Mouse (Mus musculus) heart, adult 2 months (tissue): ENCODE measurements at regions not wholly inside any gene's neighbourhood (a gene's known extent, or its start where the extent isn't known, plus 50 kb on each side); places are given as distances from the start of the nearest gene placed in this dataset.

Experiments
- DNase-seq, 2 experiments: peaks; one replicate each; pipeline ENCODE4 v3.0.0; 2021
- H3K27ac ChIP-seq: fragments of 200-600 bp; 2 replicates; pipeline ENCODE4 v1.8.1; 2022
- H3K27me3 ChIP-seq: fragments of 200-500 bp; 2 replicates; pipeline ENCODE4 v1.6.1; 2012; ENCODE audit warnings: mild to moderate bottlenecking, low read length, inconsistent platforms, mixed read lengths; ENCODE audit not compliant: control insufficient read depth, insufficient read depth
- H3K36me3 ChIP-seq: fragments of 200-500 bp; 2 replicates; pipeline ENCODE4 v1.6.1; 2012; ENCODE audit warnings: low read length, inconsistent platforms; ENCODE audit not compliant: control insufficient read depth, insufficient read depth
- H3K4me1 ChIP-seq: fragments of 200-500 bp; 2 replicates; pipeline ENCODE4 v1.6.1; 2011; ENCODE audit warnings: low read length; ENCODE audit not compliant: control insufficient read depth, insufficient read depth
- H3K4me3 ChIP-seq: fragments of 200-600 bp; 2 replicates; pipeline ENCODE4 v1.8.1; 2022
- H3K79me2 ChIP-seq: fragments of 200-500 bp; replicated peaks from 2 replicates; pipeline ENCODE4 v1.6.1; 2012; ENCODE audit warnings: mild to moderate bottlenecking, inconsistent platforms, low read length, moderate library complexity, mixed read lengths; ENCODE audit not compliant: control insufficient read depth, insufficient read depth
- H3K9ac ChIP-seq: fragments of 200-500 bp; 2 replicates; pipeline ENCODE4 v1.6.1; 2012; ENCODE audit warnings: low read depth, mild to moderate bottlenecking, control low read depth, inconsistent platforms, low read length, mixed read lengths
- CTCF ChIP-seq: fragments of 200-600 bp; IDR thresholded peaks from 2 replicates; pipeline ENCODE4 v1.8.1; 2022; ENCODE audit warnings: antibody characterized with exemption, mild to moderate bottlenecking, moderate library complexity
- EP300 ChIP-seq: fragments of 200-500 bp; IDR thresholded peaks from 2 replicates; pipeline ENCODE4 v1.6.1; 2011; ENCODE audit warnings: low read depth, low read length, control low read depth; ENCODE audit not compliant: insufficient read depth
- POLR2A ChIP-seq: fragments of 200-500 bp; IDR thresholded peaks from 2 replicates; pipeline ENCODE4 v1.6.1; 2011; ENCODE audit warnings: mild to moderate bottlenecking, low read depth, low read length, control low read depth; ENCODE audit not compliant: insufficient read depth
- WGBS: fragments of 180-500 bp; shearing (Covaris S2); methylation state at CpG from one replicate; pipeline ENCODE4 v1.1.7; 2018; 5-methylcytosine and 5-hydroxymethylcytosine counted together
- intact Hi-C: fragments of 180-260 bp; cut with DNase I; formaldehyde crosslinking; loops from one replicate; pipeline ENCODE4 v1.15.1; 2025

- 73% methylated on average over 1 of the region's 1 CpGs for WGBS
Measured at GRCm38 (mm10) chr7:82943797-82944196, 76.7 kb downstream of the Mex3b start.

GRCm38 (mm10) chr7:82949372-82949771 lies 82.2 kb downstream of the Mex3b start:
- TF ChIP-seq CTCF (no peak), POLR2A (no peak), EP300 (no peak)
- Histone ChIP-seq H3K4me1 (no peaks in the 10 kb centered on the region), H3K27me3 (no peaks in the 10 kb centered on the region), H3K9ac (no peak overlapping the region), H3K4me3 (no peak overlapping the region), H3K27ac (no peak overlapping the region), H3K36me3 (no peaks in the 10 kb centered on the region), H3K79me2 (no peaks in the 10 kb centered on the region)
- 73% methylated on average over 6 of the region's 6 CpGs for WGBS
- intact Hi-C loops, result no loop called here
- no peak for DNase-seq

More at GRCm38 (mm10) chr7:82943797-82944196, 76.7 kb downstream of the Mex3b start:
- Histone ChIP-seq H3K27me3 (no peaks in the 10 kb centered on the region), H3K9ac (no peak overlapping the region), H3K79me2 (no peaks in the 10 kb centered on the region), H3K27ac (no peak overlapping the region), H3K4me1 (no peaks in the 10 kb centered on the region; the same call in 1 of the 2 replicates), H3K4me3 (no peak overlapping the region), H3K36me3 (no peaks in the 10 kb centered on the region)
- intact Hi-C loops, result no loop called here
- TF ChIP-seq CTCF (no peak), POLR2A (no peak)
- DNase-seq, result no peak

- TF ChIP-seq EP300 (no peak), POLR2A (no peak)
- H3K4me1 ChIP-seq, result no peaks in the 10 kb centered on the region
- H3K79me2 ChIP-seq, result no peaks in the 10 kb centered on the region
- no peaks in the 10 kb centered on the region for H3K36me3 ChIP-seq
- no peak overlapping the region for H3K27ac ChIP-seq
- H3K27me3 ChIP-seq, result no peaks in the 10 kb centered on the region
- intact Hi-C loops, result no loop called here
- WGBS, result 40% methylated on average over 20 of the region's 20 CpGs
- no peak for DNase-seq
- H3K9ac ChIP-seq, result no peak overlapping the region
- no peak overlapping the region for H3K4me3 ChIP-seq
Measured at GRCm38 (mm10) chr7:82957208-82957977, 90.3 kb downstream of the Mex3b start.

- no peak overlapping the region for H3K9ac ChIP-seq
- no peaks in the 10 kb centered on the region for H3K36me3 ChIP-seq
- no peak overlapping the region for H3K27ac ChIP-seq
- no peaks in the 10 kb centered on the region for H3K27me3 ChIP-seq
- no peaks in the 10 kb centered on the region for H3K79me2 ChIP-seq
- 94% methylated on average over 1 of the region's 1 CpGs for WGBS
- DNase-seq, result no peak
- intact Hi-C loops, result no loop called here
- H3K4me3 ChIP-seq, result no peak overlapping the region
- TF ChIP-seq CTCF, result no peak
- no peak for TF ChIP-seq EP300
- TF ChIP-seq POLR2A, result no peak
- H3K4me1 ChIP-seq, result no peaks in the 10 kb centered on the region
Measured at GRCm38 (mm10) chr7:82970599-82970998, 103.5 kb downstream of the Mex3b start.

GRCm38 (mm10) chr7:82971244-82971643 lies 104.1 kb downstream of the Mex3b start:
- H3K27ac ChIP-seq, result no peak overlapping the region
- no peaks in the 10 kb centered on the region for H3K79me2 ChIP-seq
- no peak for DNase-seq
- H3K9ac ChIP-seq, result no peak overlapping the region
- no peak overlapping the region for H3K4me3 ChIP-seq
- no peak for TF ChIP-seq CTCF
- no peak for TF ChIP-seq POLR2A
- TF ChIP-seq EP300, result no peak
- no peaks in the 10 kb centered on the region for H3K4me1 ChIP-seq
- intact Hi-C loops, result no loop called here
- 85% methylated on average over 5 of the region's 5 CpGs for WGBS
- no peaks in the 10 kb centered on the region for H3K27me3 ChIP-seq
- no peaks in the 10 kb centered on the region for H3K36me3 ChIP-seq

GRCm38 (mm10) chr7:82972214-82973006 lies 105.3 kb downstream of the Mex3b start:
- TF ChIP-seq CTCF (no peak), POLR2A (no peak), EP300 (no peak)
- Histone ChIP-seq H3K9ac (no peak overlapping the region), H3K36me3 (no peaks in the 10 kb centered on the region), H3K4me1 (no peaks in the 10 kb centered on the region), H3K79me2 (no peaks in the 10 kb centered on the region), H3K4me3 (no peak overlapping the region), H3K27ac (no peak overlapping the region), H3K27me3 (no peaks in the 10 kb centered on the region)
- DNase-seq, result no peak
- intact Hi-C loops, result no loop called here
- 46% methylated on average over 12 of the region's 12 CpGs for WGBS
